Mouse (Mus musculus): ENCODE results near the gene Rps16.
"Not testable (repeated sequence)": the region's sequence is repeated elsewhere in the genome, so short reads cannot be mapped to it uniquely, and the experiment has no call there.

The Rps16 gene

DNA sequence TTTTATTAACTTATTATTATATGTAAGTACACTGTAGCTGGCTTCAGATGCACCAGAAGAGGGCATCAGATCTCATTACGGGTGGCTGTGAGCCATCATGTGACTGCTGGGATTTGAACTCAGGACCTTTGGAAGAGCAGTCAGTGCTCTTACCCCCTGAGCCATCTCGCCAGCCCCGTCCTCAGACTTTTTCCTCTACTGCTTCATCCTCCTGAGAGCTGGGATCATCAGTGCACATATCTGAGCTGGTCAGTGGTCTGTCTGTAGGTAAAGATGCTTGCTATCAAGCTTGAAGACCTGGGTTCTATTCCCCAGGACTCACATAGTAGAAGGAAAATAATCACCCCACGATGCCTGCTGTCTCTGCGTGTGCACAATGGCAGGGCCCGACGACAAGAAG, 36.9 kb downstream of the Rps16 start:
- DNase-seq (ENCODE audit: low spot score): not testable (repeated sequence)

DNA sequence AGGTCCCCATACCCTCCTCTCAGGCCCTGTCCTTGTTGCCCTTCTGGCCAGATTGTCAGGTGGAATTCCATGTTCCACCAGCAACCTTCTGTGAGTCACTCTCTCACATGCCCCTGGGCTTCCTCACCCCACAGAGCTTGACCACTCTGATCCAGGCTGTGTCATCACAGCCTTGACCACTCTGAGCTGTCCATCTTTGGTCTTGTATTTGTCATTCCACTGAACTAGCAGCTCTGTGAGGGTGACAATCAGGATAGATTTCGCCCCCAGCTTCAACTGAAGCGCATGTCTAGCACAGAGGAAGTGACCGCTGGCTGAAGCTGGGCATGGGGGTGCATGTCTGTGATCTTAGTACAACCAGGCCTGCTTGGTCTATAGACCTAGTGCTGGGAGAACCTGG, 39.9 kb downstream of the Rps16 start:
- DNase-seq (ENCODE audit: low spot score): no peak

DNA sequence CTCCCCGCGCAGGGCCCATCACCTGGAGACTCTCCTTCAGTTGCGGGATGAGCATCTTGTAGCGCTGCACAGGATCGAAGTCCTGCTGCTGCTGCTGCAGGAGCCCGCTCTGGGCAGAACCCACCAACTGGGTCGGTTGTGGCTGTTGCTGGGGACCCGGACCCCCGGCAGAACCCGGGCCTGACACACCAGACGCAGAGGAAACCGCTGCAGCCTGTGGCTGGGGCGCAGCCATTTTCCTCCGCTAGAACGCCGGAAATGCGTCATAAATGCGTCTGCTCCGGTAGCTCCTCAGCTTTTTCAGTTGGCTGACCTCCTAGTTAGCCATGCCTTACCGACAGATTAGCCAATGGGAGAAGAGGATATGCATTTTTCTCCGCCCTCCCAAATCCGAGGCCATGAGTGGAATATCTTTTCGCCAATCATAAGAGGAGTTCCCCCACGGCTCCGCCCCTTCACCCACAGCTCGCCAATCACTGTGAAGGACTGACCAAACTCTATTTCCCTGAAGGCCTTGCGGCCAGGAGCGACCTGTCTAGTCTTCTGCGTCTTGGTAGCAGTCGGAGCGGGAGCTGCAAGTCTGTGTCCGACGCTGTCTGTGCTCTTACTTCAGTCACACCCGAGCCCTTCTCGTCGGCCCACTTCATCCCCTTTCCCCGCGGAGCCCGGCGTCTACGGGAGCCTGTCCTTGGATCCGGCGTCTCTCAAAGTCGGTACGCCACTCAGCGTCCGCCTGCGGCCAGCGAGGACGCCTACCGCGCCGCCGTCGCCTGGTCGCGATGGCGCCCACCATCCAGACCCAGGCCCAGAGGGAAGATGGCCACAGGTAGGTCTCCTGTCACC, 42.2 kb downstream of the Rps16 start, which contains the start of the genes Med29 and Paf1:
Med29 (minus strand) TSS at position 280 of the 843 bp plus-strand sequence.
Paf1 (plus strand) TSS at position 523 of the 843 bp plus-strand sequence.
- DNase-seq (ENCODE audit: low spot score): peak; percentile 86

DNA sequence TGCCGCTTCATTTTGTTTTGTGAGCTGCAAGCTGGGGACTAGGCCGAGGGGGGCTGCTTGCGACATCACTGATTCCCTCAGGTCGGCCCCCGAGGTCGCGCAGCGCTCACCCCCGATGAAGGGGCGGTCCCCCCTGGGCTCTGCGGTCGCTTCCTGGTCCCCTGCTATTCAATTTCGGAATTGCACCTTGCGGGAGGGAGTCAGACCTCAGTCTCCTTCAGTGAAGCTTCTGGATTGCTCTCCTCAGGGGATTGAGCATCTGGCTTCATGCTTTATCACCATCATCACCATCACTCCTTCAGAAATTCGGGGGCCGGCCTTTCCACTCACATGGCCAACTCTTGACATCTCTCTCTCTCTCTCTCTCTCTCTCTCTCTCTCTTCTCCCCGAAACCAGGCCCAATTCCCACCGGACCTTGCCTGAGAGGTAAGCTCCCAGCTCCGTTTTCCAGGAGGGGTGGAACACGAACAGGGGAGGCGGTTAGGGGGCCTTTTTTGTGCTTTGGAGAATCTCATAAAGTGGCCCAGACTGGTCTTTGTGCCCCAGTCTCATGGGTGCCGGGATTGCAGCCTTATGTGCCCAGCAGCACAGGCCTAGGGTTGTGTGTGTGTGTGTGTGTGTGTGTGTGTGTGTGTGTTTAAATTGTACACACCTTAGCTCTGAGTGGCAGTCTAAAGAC, 43.0 kb downstream of the Rps16 start:
- DNase-seq (ENCODE audit: low spot score): no peak

DNA sequence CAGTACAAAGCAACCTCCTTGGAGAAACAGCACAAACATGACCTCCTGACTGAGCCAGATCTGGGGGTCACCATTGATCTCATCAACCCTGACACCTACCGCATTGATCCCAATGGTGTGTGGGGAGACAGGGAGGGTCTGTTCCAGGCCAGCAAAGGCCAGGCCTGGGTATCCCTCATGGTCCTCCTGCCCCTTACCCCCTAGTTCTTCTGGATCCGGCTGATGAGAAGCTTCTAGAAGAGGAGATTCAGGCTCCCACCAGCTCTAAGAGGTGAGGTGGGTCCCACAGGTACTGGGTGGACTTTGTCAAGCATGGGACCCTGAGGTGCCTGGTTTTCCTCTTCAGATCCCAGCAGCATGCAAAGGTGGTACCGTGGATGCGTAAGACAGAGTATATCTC, 45.0 kb downstream of the Rps16 start:
- DNase-seq (ENCODE audit: low spot score): no peak

DNA sequence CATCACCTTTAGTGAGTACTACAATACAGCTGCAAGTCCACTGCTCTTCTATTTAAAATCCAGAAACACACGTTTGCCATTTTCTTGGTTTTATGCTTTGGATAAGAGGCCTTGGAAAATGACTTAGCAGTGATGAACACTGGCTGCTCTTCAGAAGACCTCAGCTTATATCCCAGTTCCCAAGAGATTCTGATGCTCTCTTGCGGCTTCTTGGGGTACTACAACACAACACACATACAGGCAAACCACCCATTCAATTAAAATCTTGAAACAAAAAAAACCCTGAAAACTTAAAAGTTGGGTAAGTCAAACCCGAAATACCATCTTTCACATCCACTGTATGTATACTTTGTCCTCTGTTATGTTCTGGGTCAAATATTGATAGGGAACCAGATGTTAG, 47.5 kb downstream of the Rps16 start:
- no peak for DNase-seq (ENCODE audit: low spot score)

DNA sequence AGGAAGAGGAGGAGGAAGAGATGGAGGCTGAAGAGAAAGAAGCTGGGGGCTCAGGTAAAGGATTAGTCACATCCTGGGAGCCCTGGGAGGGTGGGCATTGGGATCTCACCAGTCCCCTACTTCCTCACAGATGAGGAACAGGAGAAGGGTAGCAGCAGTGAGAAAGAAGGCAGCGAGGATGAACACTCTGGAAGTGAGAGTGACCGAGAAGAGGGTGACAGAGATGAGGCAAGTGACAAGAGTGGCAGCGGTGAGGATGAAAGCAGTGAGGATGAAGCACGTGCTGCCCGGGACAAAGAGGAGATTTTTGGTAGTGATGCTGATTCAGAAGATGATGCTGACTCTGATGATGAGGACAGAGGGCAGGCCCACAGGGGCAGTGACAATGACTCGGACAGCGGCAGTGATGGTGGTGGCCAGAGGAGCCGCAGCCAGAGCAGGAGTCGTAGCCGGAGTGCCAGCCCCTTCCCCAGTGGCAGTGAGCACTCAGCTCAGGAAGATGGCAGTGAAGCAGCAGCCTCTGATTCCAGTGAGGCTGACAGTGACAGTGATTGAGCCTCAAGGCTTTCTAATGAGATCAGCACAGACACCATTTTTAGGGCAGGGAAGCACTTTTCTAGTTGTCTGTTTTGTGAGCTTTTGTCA, 48.4 kb downstream of the Rps16 start:
- no peak for DNase-seq (ENCODE audit: low spot score)

DNA sequence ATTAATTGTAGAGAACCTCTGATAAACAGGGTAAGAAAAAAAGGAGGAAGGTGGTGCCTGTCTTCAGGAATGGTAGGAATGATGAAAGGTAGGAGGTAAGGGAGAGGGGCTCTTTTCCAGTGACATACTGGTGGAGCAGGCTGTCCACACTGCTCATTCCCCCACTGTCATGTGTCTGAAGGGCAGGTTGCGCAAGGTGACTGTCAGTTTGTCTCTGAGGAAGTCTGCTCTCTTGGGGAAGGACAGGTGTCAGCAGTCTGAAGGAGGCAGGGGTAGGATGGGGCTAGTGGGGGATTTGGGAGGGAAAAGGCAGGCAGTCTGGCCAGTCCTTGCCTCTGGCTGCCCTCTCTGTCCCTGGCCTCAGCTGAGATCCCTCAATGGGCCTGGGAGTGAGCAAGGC, 50.6 kb downstream of the Rps16 start:
- no peak for DNase-seq (ENCODE audit: low spot score)

DNA sequence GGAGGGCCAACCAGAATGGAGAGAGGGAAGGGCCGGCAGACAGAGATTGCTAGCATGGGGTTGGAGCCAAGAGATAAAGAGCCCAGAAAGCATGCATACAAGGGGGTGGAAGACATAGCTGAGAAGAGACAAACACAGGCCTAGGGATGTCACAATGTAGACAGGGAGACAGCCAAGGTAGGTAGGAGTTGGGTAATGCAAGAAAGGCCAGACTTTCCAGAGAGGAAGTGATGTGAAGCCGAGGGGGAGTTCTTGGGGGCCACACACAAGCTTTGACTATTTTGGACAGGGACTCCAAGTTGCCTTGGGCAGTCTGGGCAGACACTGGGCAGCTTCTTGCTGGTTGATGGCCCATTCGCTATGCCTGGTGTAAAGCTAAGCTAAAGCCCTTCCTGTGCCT, 51.5 kb downstream of the Rps16 start:
- no peak for DNase-seq (ENCODE audit: low spot score)

Measured in ovary, postnatal 14 days (tissue).